Mouse (Mus musculus): ENCODE measurements around the gene Brpf3.

- TF ChIP-seq NELFE (IDR thresholded peaks at IDR 0.05; ENCODE audit: low read depth, low read length): no peak
- TF ChIP-seq HCFC1 (IDR thresholded peaks at IDR 0.05; ENCODE audit: low read depth, low read length): no peak
- no peak for TF ChIP-seq MAZ (IDR thresholded peaks at IDR 0.05; ENCODE audit: low read depth, low read length)
- peak in 1 of 2 experiments; percentile 54; a peak in 2 of 4 replicates for TF ChIP-seq CTCF (conservative IDR thresholded peaks at IDR 0.05 in 1 of 2, IDR thresholded peaks at IDR 0.05 in 1 of 2; ENCODE audit: low read depth in 2 of 2, low read length in 2 of 2)
- TF ChIP-seq TCF12 (IDR thresholded peaks at IDR 0.05; ENCODE audit: low read depth, low read length): no peak
- no peak for TF ChIP-seq POLR2A (IDR thresholded peaks at IDR 0.05; ENCODE audit: low read depth, low read length)
- TF ChIP-seq NRF1 (IDR thresholded peaks at IDR 0.05; ENCODE audit: low read depth, low read length): no peak
- no peak for TF ChIP-seq MAX (IDR thresholded peaks at IDR 0.05; ENCODE audit: low read length)
- no peak for TF ChIP-seq MXI1 (IDR thresholded peaks at IDR 0.05; ENCODE audit: low read depth, low read length)
Measured at GRCm38 (mm10) chr17:28882810-28883209, 81.9 kb downstream of the Brpf3 start.
